Mouse (Mus musculus) T-helper 17 cell (primary cell): ENCODE measurements at regions not wholly inside any gene's neighbourhood (a gene's known extent, or its start where the extent isn't known, plus 50 kb on each side); places are given as distances from the start of the nearest gene placed in this dataset.

Source experiments
- in situ Hi-C, 2 experiments: fragments of 300-600 bp; cut with MboI, MseI; formaldehyde crosslinking; loops; 1 replicate in 1 of 2; 2 replicates in 1 of 2; pipeline ENCODE4 v1.15.1; 2025; ENCODE audit warnings: high pct_unique_total_duplicates in 2 of 2

- in situ Hi-C loops, result no loop called here
These were observed 454.3 kb upstream of the Fam19a5 start for GRCm38 (mm10) chr15:87089827-87090226.

DNA sequence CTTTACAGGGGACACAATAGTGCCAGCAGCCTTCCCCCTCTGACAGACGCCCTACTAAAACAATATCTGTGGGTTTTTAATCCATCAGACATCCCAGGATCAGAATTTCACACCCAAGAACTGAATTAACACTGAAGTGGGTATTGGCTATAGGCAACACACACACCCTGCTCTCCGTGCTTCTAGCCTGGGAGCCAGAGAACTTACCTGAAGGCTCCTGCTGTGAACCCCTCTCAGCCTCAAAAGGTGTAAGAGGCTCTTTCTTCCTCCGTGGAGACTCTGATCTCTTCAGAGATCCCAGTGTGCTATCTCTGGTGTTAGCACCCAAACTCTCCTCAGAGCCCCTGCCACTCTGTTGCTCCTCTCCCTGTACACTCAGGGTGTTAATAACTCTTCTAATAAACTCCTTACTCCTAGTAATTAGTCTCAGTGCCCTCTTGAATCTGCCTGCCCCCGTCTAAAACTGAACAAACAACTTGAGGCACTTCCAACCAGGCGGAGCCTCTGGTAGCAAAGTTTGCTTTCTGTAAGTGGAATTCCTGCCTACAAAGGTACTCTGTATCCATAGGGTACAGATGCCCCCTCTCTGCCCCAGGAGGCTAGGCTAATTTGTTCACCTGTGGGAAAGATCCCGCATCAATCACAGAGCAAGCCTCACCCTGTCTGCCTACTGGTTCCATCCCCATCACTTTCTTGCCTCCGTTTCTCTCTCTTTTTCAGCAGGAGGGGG is 452.9 kb upstream of the Fam19a5 start:
- in situ Hi-C loops, result no loop called here

DNA sequence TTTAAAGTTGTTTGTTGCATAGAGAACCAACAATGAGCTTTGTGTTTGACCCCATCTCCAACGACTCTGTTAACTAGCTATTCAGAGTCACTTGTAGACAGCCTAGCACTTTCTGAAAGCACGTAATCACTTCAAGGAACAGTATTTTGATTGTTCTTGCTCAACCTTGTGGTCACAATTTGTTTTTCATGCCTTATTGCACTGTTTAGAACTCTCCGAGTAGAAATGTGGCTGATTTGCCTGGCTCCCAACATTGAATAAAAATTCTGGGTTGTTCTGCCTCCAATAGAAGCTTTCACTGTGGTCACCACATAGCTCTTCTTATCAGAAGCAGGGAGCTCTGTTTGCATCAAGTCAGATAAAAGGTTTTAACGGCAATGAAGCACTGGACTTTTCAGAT is 446.9 kb upstream of the Fam19a5 start:
- in situ Hi-C loops, result no loop called here

- in situ Hi-C loops, result no loop called here
These were observed 443.0 kb upstream of the Fam19a5 start for GRCm38 (mm10) chr15:87101146-87101545.

- in situ Hi-C loops, result no loop called here
These were observed 441.9 kb upstream of the Fam19a5 start for GRCm38 (mm10) chr15:87102211-87102610.

DNA sequence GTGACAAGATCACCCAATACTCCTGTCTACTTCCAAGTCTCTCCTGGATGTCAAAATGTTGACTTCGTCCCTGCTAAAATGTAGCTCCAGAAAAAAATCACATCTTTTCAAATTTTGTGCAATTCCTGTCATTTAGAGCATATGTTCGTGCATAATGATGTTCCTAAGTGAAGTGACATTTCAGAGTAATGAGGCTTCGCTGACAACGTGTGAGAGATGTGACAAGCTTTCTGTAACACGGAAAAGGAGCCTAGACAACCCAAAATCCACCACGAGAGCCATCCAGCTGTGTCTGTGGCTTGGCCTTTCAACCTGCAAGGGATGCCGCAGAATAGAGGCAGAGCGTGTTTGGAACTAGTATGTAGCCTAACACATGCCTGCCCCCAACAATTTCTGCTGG is 438.1 kb upstream of the Fam19a5 start:
- in situ Hi-C loops, result no loop called here

DNA sequence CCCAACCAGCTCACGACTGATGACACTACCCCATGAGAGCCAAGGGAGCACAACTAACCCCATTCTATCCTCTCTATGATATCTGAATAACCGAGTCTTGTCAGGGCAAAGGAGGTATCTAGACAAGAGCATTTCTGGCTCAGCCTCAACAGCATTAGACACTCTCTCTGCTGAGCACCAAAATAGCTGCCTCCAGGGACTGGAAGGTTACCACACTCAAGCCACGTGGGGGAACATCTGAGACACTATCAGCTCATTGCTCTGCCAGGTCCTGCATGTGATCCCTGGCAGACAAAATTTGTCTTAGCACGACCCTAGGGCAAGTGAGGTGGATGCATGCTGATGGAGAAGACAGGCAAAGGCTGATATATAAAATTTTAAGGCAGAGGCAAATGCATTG is 436.4 kb upstream of the Fam19a5 start:
- in situ Hi-C loops, result no loop called here

- in situ Hi-C loops, result no loop called here
These were observed 435.7 kb upstream of the Fam19a5 start for GRCm38 (mm10) chr15:87108411-87108810.

DNA sequence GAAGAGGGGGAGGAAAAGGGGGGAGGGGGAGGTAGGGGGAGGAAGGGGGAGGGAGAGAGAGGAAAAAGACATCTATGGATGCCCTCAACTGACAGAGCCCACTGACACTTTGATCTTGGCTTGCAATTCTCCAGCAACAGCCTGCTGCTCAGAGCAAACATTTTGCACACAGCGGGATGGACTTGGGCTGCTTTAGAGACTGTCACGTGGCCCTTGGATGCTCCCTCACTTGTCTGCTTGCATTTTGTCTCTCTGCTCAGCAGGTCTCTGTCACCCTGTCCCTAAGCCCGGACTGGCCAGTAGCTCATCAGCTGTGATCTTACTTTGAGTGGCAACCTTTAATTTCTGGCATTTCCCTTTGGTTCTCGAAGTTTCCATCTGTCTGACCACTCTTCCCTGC is 421.4 kb upstream of the Fam19a5 start:
- in situ Hi-C loops, result no loop called here

- in situ Hi-C loops, result no loop called here
These were observed 418.5 kb upstream of the Fam19a5 start for GRCm38 (mm10) chr15:87125427-87126148.

GRCm38 (mm10) chr15:87138870-87139269 is 405.2 kb upstream of the Fam19a5 start:
- in situ Hi-C loops, result loop anchor here in 1 of 2 experiments (5.0 kb wide), 1 partner anchor 707 kb away; no protein-coding TSS in a partner anchor

DNA sequence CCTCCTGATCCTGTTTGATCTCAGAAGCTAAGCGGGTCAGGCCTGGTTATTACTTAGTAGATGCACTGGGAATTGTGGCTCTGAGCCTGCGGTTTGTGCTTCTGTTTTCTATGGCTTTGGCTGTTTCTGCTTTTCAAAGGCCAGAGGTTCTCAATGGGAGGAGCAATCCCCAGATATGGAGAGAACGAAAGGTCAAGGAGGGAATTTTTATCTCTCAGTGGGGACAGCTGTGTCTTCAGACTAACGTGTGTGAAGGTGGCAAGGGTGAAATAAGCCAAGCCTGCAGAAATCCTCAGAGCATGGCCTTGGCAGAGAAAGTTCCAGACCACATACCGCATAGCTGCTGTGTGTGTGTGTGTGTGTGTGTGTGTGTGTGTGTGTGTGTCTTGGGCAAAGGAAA is 375.0 kb upstream of the Fam19a5 start:
- in situ Hi-C loops, result no loop called here

- in situ Hi-C loops, result no loop called here
These were observed 373.2 kb upstream of the Fam19a5 start for GRCm38 (mm10) chr15:87170890-87171289.

- in situ Hi-C loops, result no loop called here
These were observed 371.0 kb upstream of the Fam19a5 start for GRCm38 (mm10) chr15:87173096-87173495.

GRCm38 (mm10) chr15:87178646-87179045 is 365.5 kb upstream of the Fam19a5 start:
- in situ Hi-C loops, result no loop called here

GRCm38 (mm10) chr15:87180836-87181235 is 363.3 kb upstream of the Fam19a5 start:
- in situ Hi-C loops, result no loop called here

DNA sequence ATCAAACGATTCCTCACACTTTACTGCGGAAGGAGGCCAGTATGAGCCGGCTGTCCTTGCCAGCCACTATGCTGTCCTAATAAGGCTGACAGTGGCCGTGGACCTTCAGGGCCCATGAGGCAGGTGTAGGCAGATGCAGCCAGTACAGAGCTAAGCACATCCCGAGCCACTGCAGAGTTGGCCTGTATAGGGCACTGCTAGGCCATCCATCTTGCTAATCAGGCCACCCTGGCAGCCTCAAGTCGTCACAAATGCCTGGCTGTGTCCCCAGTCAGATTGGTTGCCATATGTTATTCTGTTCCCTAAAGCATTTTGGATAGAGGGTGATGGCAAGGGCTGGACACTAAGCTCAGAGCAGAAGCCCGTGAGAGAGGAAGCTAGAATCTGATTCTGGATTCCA is 359.9 kb upstream of the Fam19a5 start:
- in situ Hi-C loops, result no loop called here

DNA sequence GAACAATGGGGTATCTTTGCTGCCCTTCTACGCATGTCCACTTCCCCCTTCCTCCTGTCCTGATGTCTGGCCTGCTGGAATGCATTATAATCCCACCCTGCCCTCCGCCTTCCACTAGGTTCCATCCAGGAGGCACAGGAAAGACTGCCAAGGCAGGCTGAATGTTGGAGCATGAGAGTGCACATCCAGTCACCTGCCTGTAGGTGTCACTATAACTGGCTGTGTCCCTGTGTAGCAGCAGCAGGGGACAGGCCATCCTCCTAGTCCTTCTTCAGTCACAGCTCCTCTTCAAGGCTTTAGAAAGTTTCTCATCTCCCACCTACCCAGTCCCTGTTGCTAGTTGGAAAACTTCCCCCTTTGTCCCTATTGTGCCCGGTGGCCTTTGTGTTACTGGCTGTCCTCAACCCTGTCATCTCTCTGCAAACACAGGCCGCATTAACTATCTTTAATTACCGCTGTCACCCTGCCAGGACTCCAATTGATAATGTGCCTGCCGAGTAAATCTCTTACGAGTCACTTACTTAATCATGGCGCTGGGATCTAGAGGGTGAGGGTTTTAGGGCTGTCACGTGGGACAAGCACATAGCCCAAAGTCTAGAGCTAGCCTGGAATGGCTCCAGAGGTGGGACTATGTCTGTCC is 355.2 kb upstream of the Fam19a5 start:
- in situ Hi-C loops, result no loop called here

DNA sequence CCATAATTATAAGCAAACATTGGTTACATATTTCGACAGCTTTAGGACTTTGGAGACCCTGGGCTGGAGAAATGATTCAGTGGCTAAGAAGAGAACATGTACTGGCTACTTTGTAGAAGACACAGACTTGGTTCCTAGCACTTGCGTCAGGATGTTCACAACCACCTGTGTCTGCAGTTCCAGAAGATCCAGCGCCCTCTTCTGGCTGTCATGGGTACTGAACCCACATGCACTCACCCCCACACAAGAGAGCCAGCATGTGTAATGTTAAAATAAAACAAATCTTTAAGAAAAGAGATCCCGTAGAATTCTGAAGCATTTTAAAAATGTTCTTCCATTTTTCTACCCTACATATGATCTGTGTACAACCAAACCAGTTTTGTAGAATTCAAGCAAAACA is 352.2 kb upstream of the Fam19a5 start:
- in situ Hi-C loops, result no loop called here

- in situ Hi-C loops, result no loop called here
These were observed 347.7 kb upstream of the Fam19a5 start for GRCm38 (mm10) chr15:87196306-87196893.

DNA sequence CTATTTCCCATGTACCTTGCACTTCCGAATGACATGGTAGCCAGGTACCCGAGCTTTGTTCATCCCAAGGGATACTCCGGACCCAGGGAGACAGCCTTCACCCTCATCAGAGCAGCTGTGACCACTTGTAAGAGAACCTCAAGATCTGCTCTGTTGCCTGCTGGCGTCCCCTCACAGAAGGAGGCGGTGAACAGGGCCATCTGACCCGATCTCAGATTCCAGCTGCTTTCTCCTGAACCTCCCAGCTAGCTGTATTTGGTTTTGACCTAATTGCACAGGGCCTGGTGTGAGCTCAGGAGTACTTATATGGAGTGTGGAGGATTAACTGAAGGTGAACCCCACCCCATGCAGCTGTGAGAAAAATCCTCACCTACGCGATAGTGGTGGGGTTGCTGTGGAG is 344.5 kb upstream of the Fam19a5 start:
- in situ Hi-C loops, result no loop called here
